In the genomic region with DNA sequence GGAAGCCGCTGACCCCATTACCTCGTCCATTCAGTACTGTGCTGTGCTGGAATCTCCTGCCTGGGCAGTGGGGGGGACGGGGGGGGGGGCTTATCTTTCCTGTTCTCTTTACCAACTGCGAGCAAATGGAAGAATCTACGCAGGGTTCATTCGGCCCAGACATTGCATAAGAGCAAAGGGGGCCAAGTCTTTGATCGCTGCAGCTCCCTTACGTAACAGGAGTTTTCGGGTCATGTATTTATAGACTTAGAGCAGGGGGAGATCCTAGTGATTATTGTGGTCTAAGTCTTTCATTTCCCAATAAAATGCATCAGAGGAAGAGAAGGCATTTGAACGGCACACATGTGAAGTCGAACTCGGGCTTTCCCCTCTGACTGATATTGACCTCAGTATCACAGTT, we compare ENCODE assay signal across 27 mouse cellular contexts.
DNase-seq lines count a peak whose midpoint lies in the region; ATAC-seq and TF ChIP-seq lines count a peak whose summit lies in the region.
"Had no signal": no experiment of that assay in that cellular context is flagged by ENCODE, and none has a peak within 500 bp of the region (broad histone marks: within the 10 kb centered on the region; RNA-seq: fewer than 3 reads in every experiment).

No protein-coding gene starts in this region.

- H3K9me3 ChIP-seq in lung, postnatal 0 days (ENCODE audit: low read length): no peaks in the 10 kb centered on the region
- H3K9me3 ChIP-seq: embryonic facial prominence, embryonic 13.5 days; forebrain, embryonic 10.5 days; heart, embryonic 12.5 days; liver, embryonic 15.5 days; midbrain, embryonic 10.5 days; neural tube, embryonic 12.5 days had no signal

- DNase-seq in heart, adult 11 months: peak; percentile 94
- no peak for DNase-seq in heart, adult 2 months
- DNase-seq in lung, postnatal 0 days (ENCODE audit: low spot score): peak; percentile 59
- DNase-seq in lung, postnatal 4 days: no peak
- no peak for DNase-seq in right cerebral cortex, postnatal 36 days (ENCODE audit: low spot score in 2 of 2)
- no peak for DNase-seq in ovary, postnatal 36 days (ENCODE audit: low spot score)
- DNase-seq: adrenal gland, postnatal 10 days; cerebellum, adult 11-12 months; cerebellum, adult 9-11 months; gastrocnemius, postnatal 10 days; kidney, adult 9 months; kidney, postnatal 10 days; layer of hippocampus, postnatal 36 days; left cerebral cortex, postnatal 4 days; thymus, postnatal 14 days had no signal

- ATAC-seq in lung, postnatal 0 days: peak; percentile 42
- ATAC-seq in granulocyte monocyte progenitor cell, adult 5-6 weeks (replicated peaks; ENCODE audit: poor library complexity, severe bottlenecking): peak; percentile 83
- ATAC-seq: intestine, postnatal 0 days; Patski had no signal

- no peaks in the 10 kb centered on the region for H3K79me2 ChIP-seq in heart, adult 2 months (replicated peaks; ENCODE audit: control insufficient read depth, insufficient read depth, low read length)

- intact Hi-C loops in heart, adult 2 months (cut with DNase I): loop anchor here (2.0 to 10.0 kb wide), 4 partner anchors 79 to 309 kb away; a partner anchor contains a TSS

- H3K4me1 ChIP-seq in heart, adult 2 months (ENCODE audit: control insufficient read depth, insufficient read depth, low read length): no peaks in the 10 kb centered on the region
- H3K4me1 ChIP-seq in lung, postnatal 0 days (ENCODE audit: insufficient read depth, low read depth, low read length): no peaks in the 10 kb centered on the region
- H3K4me1 ChIP-seq: embryonic facial prominence, embryonic 13.5 days; liver, embryonic 15.5 days had no signal

- no peak overlapping the region for H3K4me3 ChIP-seq in heart, adult 2 months
- no peak overlapping the region for H3K4me3 ChIP-seq in lung, postnatal 0 days (ENCODE audit: low read depth, low read length)
- H3K4me3 ChIP-seq: embryonic facial prominence, embryonic 13.5 days; forebrain, embryonic 10.5 days; heart, embryonic 12.5 days; liver, embryonic 15.5 days; midbrain, embryonic 10.5 days; myocyte; neural tube, embryonic 12.5 days had no signal

- H3K4me2 ChIP-seq in lung, postnatal 0 days (replicated peaks; ENCODE audit: low read depth, low read length): no peak overlapping the region
- H3K4me2 ChIP-seq: embryonic facial prominence, embryonic 13.5 days; heart, embryonic 12.5 days; hindbrain, embryonic 14.5 days; liver, embryonic 15.5 days; neural tube, embryonic 12.5 days had no signal

- H3K27me3 ChIP-seq in heart, adult 2 months (ENCODE audit: control insufficient read depth, insufficient read depth, low read length): no peaks in the 10 kb centered on the region
- no peaks in the 10 kb centered on the region for H3K27me3 ChIP-seq in lung, postnatal 0 days (replicated peaks; ENCODE audit: insufficient read depth, low read length)
- H3K27me3 ChIP-seq: heart, embryonic 12.5 days; liver, embryonic 15.5 days; neural tube, embryonic 12.5 days; Patski had no signal

- TF ChIP-seq POLR2A in heart, adult 2 months (IDR thresholded peaks at IDR 0.05; ENCODE audit: insufficient read depth, low read depth, low read length): no peak

- no peak overlapping the region for H3K9ac ChIP-seq in heart, adult 2 months (ENCODE audit: low read depth, low read length)
- H3K9ac ChIP-seq in lung, postnatal 0 days (replicated peaks; ENCODE audit: low read depth): no peak overlapping the region
- H3K9ac ChIP-seq: embryonic facial prominence, embryonic 13.5 days; heart, embryonic 12.5 days; hindbrain, embryonic 14.5 days; liver, embryonic 15.5 days; neural tube, embryonic 12.5 days had no signal

- WGBS in heart, adult 2 months: 70% methylated on average over 12 of the region's 12 CpGs
- WGBS in lung, postnatal 0 days: 56% methylated on average over 12 of the region's 12 CpGs

- H3K27ac ChIP-seq in heart, adult 2 months: no peak overlapping the region
- H3K27ac ChIP-seq in lung, postnatal 0 days (ENCODE audit: low read length): no peak overlapping the region
- H3K27ac ChIP-seq: embryonic facial prominence, embryonic 13.5 days; forebrain, embryonic 10.5 days; hindbrain, embryonic 14.5 days; liver, embryonic 15.5 days; macrophage; midbrain, embryonic 10.5 days; neural tube, embryonic 12.5 days had no signal

- TF ChIP-seq EP300 in heart, adult 2 months (IDR thresholded peaks at IDR 0.05; ENCODE audit: insufficient read depth, low read depth, low read length): no peak
- no peak for TF ChIP-seq EP300 in lung, postnatal 0 days (IDR thresholded peaks at IDR 0.05)

- H3K36me3 ChIP-seq in heart, adult 2 months (ENCODE audit: control insufficient read depth, insufficient read depth, low read length): no peaks in the 10 kb centered on the region
- H3K36me3 ChIP-seq in lung, postnatal 0 days (ENCODE audit: insufficient read depth, low read length): 0 out of 2 replicates have a peak, but pooled peaks cover 4% of the 10 kb centered on the region
- H3K36me3 ChIP-seq: embryonic facial prominence, embryonic 13.5 days; forebrain, embryonic 10.5 days; heart, embryonic 12.5 days; liver, embryonic 15.5 days; midbrain, embryonic 10.5 days; neural tube, embryonic 12.5 days had no signal

- no peak for TF ChIP-seq CTCF in heart, adult 2 months (IDR thresholded peaks at IDR 0.05)
- TF ChIP-seq CTCF in lung, postnatal 0 days (IDR thresholded peaks at IDR 0.05): no peak

Comparison
In these comparisons a context has a peak if more than half of its experiments do, and no peak if none do; other contexts are left out.
1. DNase-seq: peak in heart, adult 11 months (single experiment) and lung, postnatal 0 days (single experiment); none in heart, adult 2 months (0 of 2), lung, postnatal 4 days (0 of 2), right cerebral cortex, postnatal 36 days (0 of 2) and ovary, postnatal 36 days (single experiment).